Mouse (Mus musculus) layer of hippocampus, adult 2 months (tissue): Measurements from ENCODE around the gene Kalrn. TPM values are rescaled to one million over a fixed set of nuclear protein-coding genes. Genes with fewer than 3 reads are reported as not detected.

Source experiments
- DNase-seq, 2 experiments: peaks; one replicate each; pipeline ENCODE4 v3.0.0; 2022; ENCODE audit warnings: low spot score in 2 of 2
- H3K27ac ChIP-seq: fragments of 200-600 bp; 2 replicates; pipeline ENCODE4 v1.8.1; 2022
- H3K4me3 ChIP-seq: fragments of 200-600 bp; 2 replicates; pipeline ENCODE4 v1.8.1; 2022; ENCODE audit warnings: mild to moderate bottlenecking
- CTCF ChIP-seq: fragments of 200-600 bp; conservative IDR thresholded peaks from 2 replicates; pipeline ENCODE4 v1.8.1; 2022; ENCODE audit warnings: antibody characterized with exemption, mild to moderate bottlenecking, moderate library complexity
- total RNA-seq, 2 experiments: library from RNA; stranded (reverse); gene quantifications; 2 replicates each; pipeline ENCODE4 v1.2.3; 2021

The Kalrn gene
- total RNA-seq, 2 experiments from 2014 or later = 533 to 549 TPM

GRCm38 (mm10) chr16:34430131-34430530, 143.2 kb downstream of the Kalrn start:
- peak overlapping the region; percentile 21; the same call in 1 of the 2 replicates for H3K27ac ChIP-seq
- TF ChIP-seq CTCF = no peak
- H3K4me3 ChIP-seq = no peak overlapping the region
- no peak for DNase-seq

- TF ChIP-seq CTCF = no peak
- DNase-seq = no peak
- Histone ChIP-seq H3K4me3 (no peak overlapping the region), H3K27ac (peak overlapping the region; percentile 72; the same call in 1 of the 2 replicates)
These were observed 145.7 kb downstream of the Kalrn start for GRCm38 (mm10) chr16:34427654-34428053.

GRCm38 (mm10) chr16:34421473-34421872, 151.9 kb downstream of the Kalrn start:
- Histone ChIP-seq H3K27ac (peak overlapping the region; percentile 53; the same call in 1 of the 2 replicates), H3K4me3 (no peak overlapping the region)
- DNase-seq = no peak
- no peak for TF ChIP-seq CTCF

- no peak for TF ChIP-seq CTCF
- Histone ChIP-seq H3K4me3 (no peak overlapping the region), H3K27ac (peak overlapping the region; percentile 86)
- DNase-seq = no peak
These were observed 155.4 kb downstream of the Kalrn start for GRCm38 (mm10) chr16:34417966-34418365.

- no peak overlapping the region for H3K4me3 ChIP-seq
- TF ChIP-seq CTCF = no peak
- peak overlapping the region; percentile 86; the same call in 1 of the 2 replicates for H3K27ac ChIP-seq
- no peak for DNase-seq
These were observed 155.9 kb downstream of the Kalrn start for GRCm38 (mm10) chr16:34417383-34417782.

- DNase-seq = peak; percentile 53 to 66
- no peak for TF ChIP-seq CTCF
- Histone ChIP-seq H3K4me3 (no peak overlapping the region), H3K27ac (peak overlapping the region; percentile 86)
These were observed 158.8 kb downstream of the Kalrn start for GRCm38 (mm10) chr16:34414581-34414980.

- Histone ChIP-seq H3K27ac (peak overlapping the region; percentile 86), H3K4me3 (no peak overlapping the region)
- DNase-seq = peak; percentile 50 to 55
- TF ChIP-seq CTCF = no peak
These were observed 159.4 kb downstream of the Kalrn start for GRCm38 (mm10) chr16:34413868-34414333.

GRCm38 (mm10) chr16:34407036-34407435, 166.3 kb downstream of the Kalrn start:
- H3K4me3 ChIP-seq = no peak overlapping the region
- no peak for DNase-seq
- peak overlapping the region; percentile 56 for H3K27ac ChIP-seq
- no peak for TF ChIP-seq CTCF

GRCm38 (mm10) chr16:34405094-34405493, 168.2 kb downstream of the Kalrn start:
- no peak for TF ChIP-seq CTCF
- Histone ChIP-seq H3K27ac (peak overlapping the region; percentile 30; the same call in 1 of the 2 replicates), H3K4me3 (no peak overlapping the region)
- no peak for DNase-seq

GRCm38 (mm10) chr16:34401216-34401615, 172.1 kb downstream of the Kalrn start:
- DNase-seq = no peak
- H3K27ac ChIP-seq = peak overlapping the region; percentile 39; the same call in 1 of the 2 replicates
- H3K4me3 ChIP-seq = no peak overlapping the region
- no peak for TF ChIP-seq CTCF

- no peak for DNase-seq
- H3K27ac ChIP-seq = peak overlapping the region; percentile 65
- no peak for TF ChIP-seq CTCF
- no peak overlapping the region for H3K4me3 ChIP-seq
These were observed 173.1 kb downstream of the Kalrn start for GRCm38 (mm10) chr16:34400102-34400728.

GRCm38 (mm10) chr16:34395221-34395811, 178.0 kb downstream of the Kalrn start:
- peak; percentile 51 to 54 for DNase-seq
- H3K4me3 ChIP-seq = no peak overlapping the region
- H3K27ac ChIP-seq = peak overlapping the region; percentile 66
- TF ChIP-seq CTCF = 0 out of 2 replicates have a peak, but pooled peaks have one; percentile 14

- TF ChIP-seq CTCF = no peak
- H3K27ac ChIP-seq = peak overlapping the region; percentile 84
- no peak for DNase-seq
- H3K4me3 ChIP-seq = no peak overlapping the region
These were observed 183.6 kb downstream of the Kalrn start for GRCm38 (mm10) chr16:34389520-34390271.
